Mouse (Mus musculus) liver, embryonic 12.5 days (tissue): ENCODE measurements around the gene Ovch2. TPM values are rescaled to one million over a fixed set of nuclear protein-coding genes. Genes with fewer than 3 reads are reported as not detected.

Experiments
- ATAC-seq: fragments of 200-750 bp; cut with Nextera tagmentation; 2 replicates; pipeline ENCODE4 v1.8.0; 2017; ENCODE audit warnings: moderate number of reproducible peaks, mild to moderate bottlenecking, moderate library complexity
- H3K27ac ChIP-seq: fragments of 300-500 bp; sonication (generic); 2 replicates; pipeline ENCODE4 v1.5.1; 2016; ENCODE audit warnings: mild to moderate bottlenecking
- H3K27me3 ChIP-seq: fragments of 300-500 bp; sonication (generic); replicated peaks from 2 replicates; pipeline ENCODE4 v1.6.1; 2016; ENCODE audit warnings: mild to moderate bottlenecking, moderate library complexity
- H3K36me3 ChIP-seq: fragments of 300-500 bp; sonication (generic); 2 replicates; pipeline ENCODE4 v1.6.1; 2016; ENCODE audit warnings: mild to moderate bottlenecking, moderate library complexity
- H3K4me1 ChIP-seq: fragments of 300-500 bp; sonication (generic); 2 replicates; pipeline ENCODE4 v1.6.1; 2016
- H3K4me2 ChIP-seq: fragments of 300-500 bp; sonication (generic); 2 replicates; pipeline ENCODE4 v1.6.1; 2016; ENCODE audit warnings: mild to moderate bottlenecking, moderate library complexity
- H3K4me3 ChIP-seq: fragments of 300-500 bp; sonication (generic); 2 replicates; pipeline ENCODE4 v1.5.1; 2016; ENCODE audit warnings: mild to moderate bottlenecking, moderate library complexity
- H3K9ac ChIP-seq: fragments of 300-500 bp; sonication (generic); 2 replicates; pipeline ENCODE4 v1.6.1; 2016; ENCODE audit warnings: mild to moderate bottlenecking, moderate library complexity
- H3K9me3 ChIP-seq: fragments of 300-500 bp; sonication (generic); replicated peaks from 2 replicates; pipeline ENCODE4 v1.6.1; 2016; ENCODE audit warnings: mild to moderate bottlenecking, moderate library complexity
- WGBS: fragments of 180-500 bp; shearing (Covaris S2); methylation state at CpG from one replicate; pipeline ENCODE4 v1.1.7; 2016; ENCODE audit not compliant: insufficient replicate concordance; 5-methylcytosine and 5-hydroxymethylcytosine counted together
- polyA plus RNA-seq: library from polyadenylated mRNA; unstranded; fragments of >200 nt; fragmentation: Nextera tagmentation; extraction: Ambion mirVana; gene quantifications from 2 replicates; pipeline ENCODE4 v1.2.1, GENCODE M21; 2016

The Ovch2 gene
- polyA plus RNA-seq, 1 experiment from 2014 or later = not detected

DNA sequence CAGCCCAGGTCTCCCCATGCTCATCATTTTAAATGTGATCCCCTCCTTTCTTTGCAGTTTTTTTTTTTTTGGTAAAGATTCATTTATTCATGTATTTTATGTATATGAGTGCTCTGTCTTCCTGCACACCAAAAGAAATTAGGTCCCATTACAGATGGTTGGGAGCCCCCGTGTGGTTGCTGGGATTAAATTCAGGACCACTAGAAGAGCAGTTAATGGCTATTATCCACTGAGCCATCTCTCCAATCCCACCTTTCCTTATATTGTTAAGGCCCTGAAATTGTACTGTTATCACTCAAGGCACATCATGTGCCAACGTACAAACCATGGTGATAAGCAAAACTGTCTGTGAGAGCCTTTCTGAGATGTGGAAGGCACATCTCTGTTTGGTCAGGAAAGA is 62.3 kb downstream of the Ovch2 start:
- no peak overlapping the region for H3K4me2 ChIP-seq
- H3K27me3 ChIP-seq = no peaks in the 10 kb centered on the region
- no peaks in the 10 kb centered on the region for H3K9me3 ChIP-seq
- ATAC-seq = no peak
- H3K36me3 ChIP-seq = peaks cover 7% of the 10 kb centered on the region; the same call in 1 of the 2 replicates
- H3K4me1 ChIP-seq = no peaks in the 10 kb centered on the region
- H3K27ac ChIP-seq = no peak overlapping the region
- WGBS = 40% methylated on average over 2 of the region's 2 CpGs
- no peak overlapping the region for H3K4me3 ChIP-seq
- H3K9ac ChIP-seq = no peak overlapping the region

- Histone ChIP-seq H3K9ac (no peak overlapping the region), H3K27me3 (no peaks in the 10 kb centered on the region), H3K4me1 (no peaks in the 10 kb centered on the region), H3K4me2 (no peak overlapping the region), H3K9me3 (no peaks in the 10 kb centered on the region), H3K27ac (no peak overlapping the region), H3K4me3 (no peak overlapping the region), H3K36me3 (peaks cover 8% of the 10 kb centered on the region; the same call in 1 of the 2 replicates)
- ATAC-seq = no peak
- 58% methylated on average over 2 of the region's 2 CpGs for WGBS
Observed at GRCm38 (mm10) chr7:107733162-107733561, 67.8 kb downstream of the Ovch2 start.

Other genes with a start within 250 kb of the Ovch2 start
- gene Olfml1, start 233.8 kb downstream of the Ovch2 start, polyA plus RNA-seq = 2.8 and 3.7 TPM in 2 replicates
- 3.9 and 4.0 TPM in 2 replicates for gene Ppfibp2, start 206.0 kb downstream of the Ovch2 start, polyA plus RNA-seq
- gene 5330417H12Rik, start 176.0 kb downstream of the Ovch2 start, polyA plus RNA-seq = not detected in 2 replicates
- 0.04 and 0.05 TPM in 2 replicates for gene Cyb5r2, start 43.2 kb downstream of the Ovch2 start, polyA plus RNA-seq
- not detected in 2 replicates for gene Olfr467, start 11.1 kb upstream of the Ovch2 start, polyA plus RNA-seq
- gene Olfr469, start 24.3 kb upstream of the Ovch2 start, polyA plus RNA-seq = not detected in 2 replicates
- not detected in 2 replicates for gene Olfr470, start 46.3 kb upstream of the Ovch2 start, polyA plus RNA-seq
- gene Olfr472, start 96.7 kb upstream of the Ovch2 start, polyA plus RNA-seq = not detected in 2 replicates
- gene Olfr473, start 129.2 kb upstream of the Ovch2 start, polyA plus RNA-seq = not detected in 2 replicates
- not detected in 2 replicates for gene Olfr474, start 153.4 kb upstream of the Ovch2 start, polyA plus RNA-seq
- gene Olfr476, start 163.6 kb upstream of the Ovch2 start, polyA plus RNA-seq = not detected in 2 replicates
- gene Olfr477, start 185.5 kb upstream of the Ovch2 start, polyA plus RNA-seq = not detected in 2 replicates
- not detected in 2 replicates for gene Olfr478, start 232.8 kb upstream of the Ovch2 start, polyA plus RNA-seq
- gene Olfr479, start 249.5 kb upstream of the Ovch2 start, polyA plus RNA-seq = not detected in 2 replicates